Mouse (Mus musculus): ENCODE results near the gene Krt77.

Krt77 gene

GRCm38 (mm10) chr15:101869431-101869830 lies at the start of gene Krt77:
TSS of gene Krt77 (minus strand) at chr15:101869705.
- no peak for DNase-seq

GRCm38 (mm10) chr15:101916072-101916471 lies 46.6 kb upstream of the Krt77 start:
- DNase-seq: no peak

- DNase-seq: no peak
Observed at GRCm38 (mm10) chr15:101904849-101905248, 35.3 kb upstream of the Krt77 start.

GRCm38 (mm10) chr15:101902171-101903149 lies 33.0 kb upstream of the Krt77 start:
- DNase-seq: peak; percentile 12

- no peak for DNase-seq
Observed at GRCm38 (mm10) chr15:101895216-101895615, 25.7 kb upstream of the Krt77 start.

- no peak for DNase-seq
Observed at GRCm38 (mm10) chr15:101892820-101893219, 23.3 kb upstream of the Krt77 start, which contains the start of gene Krt76. TSS of gene Krt76 (minus strand) at chr15:101892920.

- DNase-seq: peak; percentile 13
Observed at GRCm38 (mm10) chr15:101879776-101880175, 10.3 kb upstream of the Krt77 start.

GRCm38 (mm10) chr15:101878041-101878440 lies 8.5 kb upstream of the Krt77 start:
- no peak for DNase-seq

GRCm38 (mm10) chr15:101874383-101874782 lies 4.9 kb upstream of the Krt77 start:
- no peak for DNase-seq

- DNase-seq: no peak
Observed at GRCm38 (mm10) chr15:101873231-101873630, 3.7 kb upstream of the Krt77 start.

GRCm38 (mm10) chr15:101866754-101867153 lies 2.8 kb downstream of the Krt77 start:
- DNase-seq: no peak

- no peak for DNase-seq
Observed at GRCm38 (mm10) chr15:101860421-101861130, 8.9 kb downstream of the Krt77 start.

GRCm38 (mm10) chr15:101859735-101860170 lies 9.8 kb downstream of the Krt77 start:
- DNase-seq: peak; percentile 32

- DNase-seq: no peak
Observed at GRCm38 (mm10) chr15:101858673-101859425, 10.7 kb downstream of the Krt77 start.

GRCm38 (mm10) chr15:101856696-101857095 lies 12.8 kb downstream of the Krt77 start:
- DNase-seq: no peak

- no peak for DNase-seq
Observed at GRCm38 (mm10) chr15:101855732-101856131, 13.8 kb downstream of the Krt77 start.

- DNase-seq: no peak
Observed at GRCm38 (mm10) chr15:101854294-101854693, 15.2 kb downstream of the Krt77 start.

- no peak for DNase-seq
Observed at GRCm38 (mm10) chr15:101852571-101852970, 16.9 kb downstream of the Krt77 start.

- DNase-seq: no peak
Observed at GRCm38 (mm10) chr15:101850694-101851093, 18.8 kb downstream of the Krt77 start, which contains the start of gene Krt1. TSS of gene Krt1 (minus strand) at chr15:101850794.

- DNase-seq: peak; percentile 32
Observed at GRCm38 (mm10) chr15:101845971-101846403, 23.5 kb downstream of the Krt77 start.

- no peak for DNase-seq
Observed at GRCm38 (mm10) chr15:101843192-101843591, 26.3 kb downstream of the Krt77 start.

GRCm38 (mm10) chr15:101834784-101835328 lies 34.6 kb downstream of the Krt77 start:
- DNase-seq: no peak

All from lung, postnatal 10 days (tissue).